Mouse (Mus musculus): Measurements from ENCODE around the gene Igsf10.
A peak's percentile ranks its signal among the peaks of the same experiment; 100 is the strongest.
"Not testable (repeated sequence)": the region's sequence is repeated elsewhere in the genome, so short reads cannot be mapped to it uniquely, and the experiment has no call there.

The Igsf10 gene

DNA sequence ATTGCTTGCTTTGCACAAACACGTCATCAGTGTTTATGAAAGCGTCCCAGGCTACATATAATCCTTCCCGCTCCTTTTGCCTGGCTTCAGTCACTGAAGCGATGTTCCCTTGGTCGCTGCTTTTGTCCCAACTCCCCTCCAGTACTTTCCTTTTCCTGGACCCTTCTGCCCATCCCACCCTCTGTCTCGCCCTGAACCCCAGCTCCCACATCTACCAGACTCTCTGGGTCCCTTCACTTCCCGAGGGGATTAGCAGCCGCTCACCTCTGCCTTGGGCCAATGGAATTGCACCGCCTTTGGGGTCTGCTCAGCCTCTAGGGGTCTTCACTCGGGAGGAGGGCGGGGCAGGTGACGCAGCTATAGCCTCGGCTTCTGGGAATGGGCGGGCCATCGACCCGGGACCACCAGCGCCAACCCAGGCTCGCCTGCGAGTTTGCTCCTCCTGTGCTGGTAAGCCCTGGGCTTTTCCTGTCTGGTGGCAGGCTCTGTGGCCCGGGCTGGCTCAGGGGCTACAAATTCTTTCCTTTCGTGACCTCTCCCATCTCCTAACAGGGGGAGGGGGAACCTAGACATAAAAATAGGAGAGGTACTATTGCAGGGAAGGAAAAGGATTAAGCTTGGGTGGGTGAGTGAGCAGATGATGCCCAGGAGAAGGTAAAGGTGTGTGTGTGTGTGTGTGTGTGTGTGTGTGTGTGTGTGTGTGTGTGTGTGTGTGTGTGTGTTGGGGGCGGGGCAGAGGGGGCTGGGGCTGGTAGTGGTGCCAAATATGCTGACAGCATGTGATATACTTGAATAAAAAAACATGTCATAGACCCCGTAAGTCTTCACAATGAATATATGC lies at the start of gene Igsf10:
Gene Igsf10 (minus strand): TSS at position 330 of the 841 bp plus-strand sequence.
- DNase-seq (ENCODE audit: low read depth, low spot score), result peak; percentile 85

- no peak for DNase-seq (ENCODE audit: low read depth, low spot score)
Measured at GRCm38 (mm10) chr3:59385553-59385952, 41.4 kb upstream of the Igsf10 start.

DNA sequence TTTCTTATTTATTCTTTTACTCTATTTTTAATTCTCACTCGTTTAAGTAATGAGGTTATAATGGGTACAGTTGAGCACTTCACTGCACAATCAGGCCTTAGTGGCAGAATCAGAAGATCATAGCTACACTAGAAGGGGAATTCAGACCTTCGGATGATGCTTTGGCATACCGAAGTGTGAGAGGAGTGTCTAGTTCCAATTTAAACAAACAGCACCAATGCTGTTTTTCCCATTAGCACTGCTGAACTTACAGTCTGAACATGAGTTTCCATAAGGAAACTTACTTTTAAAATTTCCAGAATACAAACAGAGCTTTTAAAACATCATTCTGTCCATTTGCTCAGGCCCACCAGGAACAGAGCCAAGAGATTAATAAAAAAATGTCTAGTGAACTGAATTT lies 40.8 kb upstream of the Igsf10 start:
- no peak for DNase-seq (ENCODE audit: low read depth, low spot score)

- DNase-seq (ENCODE audit: low read depth, low spot score), result no peak
Measured at GRCm38 (mm10) chr3:59384321-59384720, 40.1 kb upstream of the Igsf10 start.

DNA sequence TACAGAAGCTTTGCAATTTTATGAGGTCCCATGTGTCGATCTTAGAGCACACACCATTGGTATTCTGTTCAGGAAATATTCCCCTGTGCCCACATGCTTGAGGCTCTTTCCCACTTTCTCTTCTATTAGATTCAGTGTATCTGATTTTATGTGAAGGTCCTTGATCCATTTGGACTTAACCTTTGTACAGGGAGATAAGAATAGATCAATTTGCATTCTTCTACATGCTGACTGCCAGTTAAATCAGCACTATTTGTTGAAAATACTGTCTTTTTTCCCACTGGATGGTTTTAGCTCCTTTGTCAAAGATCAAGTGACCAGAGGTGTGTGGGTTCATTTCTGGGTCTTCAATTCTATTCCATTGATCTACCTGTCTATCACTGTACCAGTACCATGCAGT lies 34.6 kb upstream of the Igsf10 start:
- DNase-seq (ENCODE audit: low read depth, low spot score), result not testable (repeated sequence)

GRCm38 (mm10) chr3:59361895-59362294 lies 17.7 kb upstream of the Igsf10 start:
- DNase-seq (ENCODE audit: low read depth, low spot score), result no peak

DNA sequence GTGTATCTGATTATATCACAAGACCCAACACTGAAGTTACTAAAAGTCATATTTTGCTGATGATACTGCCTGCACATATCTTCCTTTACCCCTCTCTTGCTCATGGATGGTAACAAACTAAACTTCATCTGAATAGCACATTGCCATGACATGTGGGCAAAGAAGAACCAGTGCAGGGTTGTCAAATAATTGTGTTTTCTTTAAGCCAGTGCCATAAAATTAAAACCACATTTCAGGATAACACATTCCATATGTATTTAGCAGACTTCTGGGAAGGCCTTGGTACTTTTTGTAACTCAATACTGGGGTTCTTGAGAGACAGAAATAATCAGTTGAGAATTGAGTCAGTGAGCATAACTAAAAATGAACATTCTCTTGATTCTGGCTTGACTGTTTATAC lies 15.9 kb upstream of the Igsf10 start:
- peak; percentile 67 for DNase-seq (ENCODE audit: low read depth, low spot score)

DNA sequence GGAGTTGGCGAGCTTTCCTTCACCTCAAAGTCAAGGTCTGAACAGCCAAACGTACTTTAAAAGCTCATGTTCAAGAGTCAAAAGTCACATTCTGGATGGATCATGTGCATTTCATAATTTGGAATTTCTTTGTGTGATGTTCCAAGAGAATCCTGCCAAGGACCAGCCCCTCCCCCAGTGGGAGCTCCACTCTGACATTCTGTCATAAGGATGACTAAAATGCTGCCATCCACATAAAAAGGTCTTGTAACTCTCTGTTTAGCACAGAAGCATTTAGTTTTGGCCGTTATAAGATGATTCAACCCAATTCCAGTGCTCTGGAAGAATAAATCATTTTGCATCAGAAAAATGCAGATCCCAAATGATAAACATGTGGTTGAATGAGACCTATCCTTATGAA lies 10.0 kb upstream of the Igsf10 start:
- DNase-seq (ENCODE audit: low read depth, low spot score), result no peak

DNA sequence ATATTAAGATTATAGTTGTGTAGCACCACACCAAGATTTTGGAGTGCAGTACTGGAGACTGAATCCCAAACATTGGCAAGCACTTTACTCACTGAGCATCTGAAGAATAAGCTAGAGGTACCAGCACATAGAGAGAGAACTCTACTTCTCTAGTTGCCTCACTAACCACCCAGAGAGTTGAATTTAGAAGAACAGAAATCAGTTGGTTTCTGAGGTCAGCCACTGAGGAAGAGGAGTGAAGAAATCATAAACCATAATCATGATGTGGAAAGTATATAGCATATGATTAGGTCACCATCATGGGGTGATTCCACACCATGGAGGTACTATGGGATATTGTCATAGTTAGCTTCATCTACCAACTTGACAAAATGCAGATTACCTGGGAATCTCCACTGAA lies 7.6 kb upstream of the Igsf10 start:
- no peak for DNase-seq (ENCODE audit: low read depth, low spot score)

GRCm38 (mm10) chr3:59343026-59343425 lies 1.2 kb downstream of the Igsf10 start:
- DNase-seq (ENCODE audit: low read depth, low spot score), result no peak

- DNase-seq (ENCODE audit: low read depth, low spot score), result no peak
Measured at GRCm38 (mm10) chr3:59341647-59342427, 2.4 kb downstream of the Igsf10 start.

- DNase-seq (ENCODE audit: low read depth, low spot score), result no peak
Measured at GRCm38 (mm10) chr3:59328526-59328925, 15.7 kb downstream of the Igsf10 start.

DNA sequence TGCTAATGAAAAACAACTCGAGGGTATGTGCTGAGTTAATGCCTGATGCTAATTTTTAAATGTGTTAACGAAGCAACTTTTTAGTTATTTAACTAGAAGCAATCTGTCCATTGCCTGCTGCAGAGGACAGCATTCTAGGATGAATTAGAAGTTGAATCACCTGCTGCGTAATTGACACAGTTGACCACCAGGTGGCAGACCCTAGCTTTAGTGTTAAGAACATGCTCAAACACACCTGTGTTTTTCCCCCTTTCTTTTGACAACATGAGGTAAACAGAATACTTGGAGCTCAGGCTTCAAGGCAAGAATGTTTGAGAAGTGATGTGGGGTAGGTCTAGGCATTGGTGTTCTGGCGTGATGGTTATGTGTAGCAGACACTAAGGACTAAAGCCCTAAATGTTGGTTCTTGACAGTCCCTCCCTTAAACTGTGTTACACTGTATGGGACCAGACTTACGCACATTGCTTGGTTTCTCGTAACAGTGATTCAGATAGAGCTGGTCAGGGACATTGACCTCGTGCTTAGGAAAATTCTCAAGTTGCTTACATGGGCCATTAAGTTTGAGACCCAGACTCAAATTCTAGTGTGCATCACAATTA lies 22.8 kb downstream of the Igsf10 start:
- peak; percentile 50 for DNase-seq (ENCODE audit: low read depth, low spot score)

- DNase-seq (ENCODE audit: low read depth, low spot score), result no peak
Measured at GRCm38 (mm10) chr3:59316077-59316476, 28.1 kb downstream of the Igsf10 start.

- DNase-seq (ENCODE audit: low read depth, low spot score), result no peak
Measured at GRCm38 (mm10) chr3:59312610-59313009, 31.6 kb downstream of the Igsf10 start.

DNA sequence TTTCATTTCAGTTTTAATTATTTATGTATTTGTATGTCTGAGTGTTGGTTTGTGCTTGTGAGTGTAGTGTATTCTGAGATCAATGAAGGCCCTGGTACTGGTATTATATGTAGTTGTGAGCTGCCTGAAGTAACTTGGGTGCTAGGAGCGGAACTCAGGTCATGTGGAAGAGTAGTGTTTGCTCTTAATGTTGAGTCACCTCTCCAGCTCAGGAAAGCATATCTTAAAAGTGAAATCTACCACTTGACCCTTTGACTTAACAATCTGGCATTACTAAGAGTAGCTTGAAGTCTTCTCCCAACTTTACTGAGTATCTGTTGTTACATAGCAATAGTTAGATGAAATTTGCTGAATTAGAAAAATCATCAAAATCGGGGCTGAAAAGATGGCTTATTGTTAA lies 38.7 kb downstream of the Igsf10 start:
- DNase-seq (ENCODE audit: low read depth, low spot score), result no peak

GRCm38 (mm10) chr3:59304944-59305343 lies 39.2 kb downstream of the Igsf10 start:
- DNase-seq (ENCODE audit: low read depth, low spot score), result no peak

DNA sequence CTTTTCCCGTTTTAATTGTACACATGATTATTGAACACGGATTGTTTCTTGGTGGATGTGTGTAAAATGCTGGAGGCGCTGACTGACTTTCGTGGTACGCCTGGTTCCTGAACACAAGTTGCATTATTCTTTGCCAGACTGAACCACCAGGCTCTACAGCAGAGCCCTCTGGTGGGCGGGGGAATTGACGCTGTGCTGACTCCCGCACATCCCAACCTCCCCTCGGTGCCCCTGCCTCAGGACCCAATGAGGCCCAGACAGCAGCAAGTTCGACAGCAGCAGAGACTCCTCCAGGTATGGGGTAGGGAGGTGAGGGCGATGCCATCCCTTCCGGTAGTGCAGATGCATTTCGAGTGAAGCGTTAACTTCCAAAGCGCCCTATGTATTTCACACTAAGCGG lies 46.5 kb downstream of the Igsf10 start:
- no peak for DNase-seq (ENCODE audit: low read depth, low spot score)

- no peak for DNase-seq (ENCODE audit: low read depth, low spot score)
Measured at GRCm38 (mm10) chr3:59296563-59297130, 47.5 kb downstream of the Igsf10 start.

GRCm38 (mm10) chr3:59295699-59296562 lies 48.3 kb downstream of the Igsf10 start:
- DNase-seq (ENCODE audit: low read depth, low spot score), result peak; percentile 10

Data from forelimb bud, embryonic 11.5 days (tissue).